Mouse (Mus musculus): ENCODE data around the gene Epn1. TPM values are rescaled to one million over a fixed set of nuclear protein-coding genes. Genes with fewer than 3 reads are reported as not detected.

Gene Epn1
- polyA plus RNA-seq (2014; fragmentation: Nextera tagmentation; extraction: Ambion mirVana) = 54.2 and 55.3 TPM in 2 replicates

- WGBS = under 1% methylated on average over 73 of the region's 81 CpGs
- H3K36me3 ChIP-seq (ENCODE audit: control insufficient read depth, insufficient read depth, low read length) = peaks cover 12% of the 10 kb centered on the region
Measured at GRCm38 (mm10) chr7:5080010-5080751, at the start of gene Epn1. Gene Epn1 (plus strand): TSS chr7:5080235.

GRCm38 (mm10) chr7:5030554-5031275 is 49.3 kb upstream of the Epn1 start:
- ATAC-seq (ENCODE audit: low FRiP score) (0 out of 2 replicates have a peak, but pooled peaks have one; percentile 10), DNase-seq (ENCODE audit: low spot score) (no peak)
- no peak overlapping the region for H3K4me3 ChIP-seq (ENCODE audit: low read depth, low read length)
- no peak overlapping the region for H3K9ac ChIP-seq (ENCODE audit: low read depth, low read length)
- H3K36me3 ChIP-seq (ENCODE audit: control insufficient read depth, insufficient read depth, low read length) = peaks cover 50% of the 10 kb centered on the region
- no peaks in the 10 kb centered on the region for H3K4me1 ChIP-seq (replicated peaks; ENCODE audit: control insufficient read depth, insufficient read depth, low read length)
- peaks cover 13% of the 10 kb centered on the region for H3K9me3 ChIP-seq (ENCODE audit: control insufficient read depth, low read length)
- H3K4me2 ChIP-seq (replicated peaks; ENCODE audit: low read depth, low read length) = no peak overlapping the region
- WGBS = 82% methylated on average over 63 of the region's 63 CpGs
- H3K27me3 ChIP-seq (ENCODE audit: control insufficient read depth, insufficient read depth, low read length) = no peaks in the 10 kb centered on the region
- no peak overlapping the region for H3K27ac ChIP-seq (ENCODE audit: low read depth, low read length)

More at GRCm38 (mm10) chr7:5080010-5080751, at the start of gene Epn1:
- Histone ChIP-seq H3K4me1 (replicated peaks; ENCODE audit: control insufficient read depth, insufficient read depth, low read length) (no peaks in the 10 kb centered on the region), H3K4me2 (replicated peaks; ENCODE audit: low read depth, low read length) (peak within 1 kb of the TSS; percentile 84), H3K4me3 (ENCODE audit: low read depth, low read length) (peak within 1 kb of the TSS; percentile 99), H3K9me3 (ENCODE audit: control insufficient read depth, low read length) (no peaks in the 10 kb centered on the region), H3K27me3 (ENCODE audit: control insufficient read depth, insufficient read depth, low read length) (no peaks in the 10 kb centered on the region), H3K27ac (ENCODE audit: low read depth, low read length) (peak within 1 kb of the TSS; percentile 85), H3K9ac (ENCODE audit: low read depth, low read length) (peak within 1 kb of the TSS; percentile 97)
- ATAC-seq (ENCODE audit: low FRiP score) (peak; percentile 96), DNase-seq (ENCODE audit: low spot score) (peak; percentile 97)

- Histone ChIP-seq H3K9me3 (ENCODE audit: control insufficient read depth, low read length) (peaks cover 13% of the 10 kb centered on the region), H3K36me3 (ENCODE audit: control insufficient read depth, insufficient read depth, low read length) (peaks cover 50% of the 10 kb centered on the region), H3K4me1 (replicated peaks; ENCODE audit: control insufficient read depth, insufficient read depth, low read length) (no peaks in the 10 kb centered on the region), H3K27ac (ENCODE audit: low read depth, low read length) (no peak overlapping the region), H3K4me3 (ENCODE audit: low read depth, low read length) (no peak overlapping the region), H3K9ac (ENCODE audit: low read depth, low read length) (no peak overlapping the region), H3K4me2 (replicated peaks; ENCODE audit: low read depth, low read length) (no peak overlapping the region), H3K27me3 (ENCODE audit: control insufficient read depth, insufficient read depth, low read length) (no peaks in the 10 kb centered on the region)
- DNase-seq (ENCODE audit: low spot score) (no peak), ATAC-seq (ENCODE audit: low FRiP score) (no peak)
- WGBS = 75% methylated on average over 46 of the region's 46 CpGs
Measured at GRCm38 (mm10) chr7:5031496-5031895, 48.5 kb upstream of the Epn1 start.

GRCm38 (mm10) chr7:5033818-5034217 is 46.2 kb upstream of the Epn1 start, which contains the start of gene 4632433K11Rik:
Gene 4632433K11Rik (plus strand): TSS chr7:5034118.
- H3K36me3 ChIP-seq (ENCODE audit: control insufficient read depth, insufficient read depth, low read length) = peaks cover 48% of the 10 kb centered on the region
- no peaks in the 10 kb centered on the region for H3K27me3 ChIP-seq (ENCODE audit: control insufficient read depth, insufficient read depth, low read length)
- H3K9ac ChIP-seq (ENCODE audit: low read depth, low read length) = no peak within 1 kb of the TSS
- WGBS = 94% methylated on average over 3 of the region's 3 CpGs
- no peaks in the 10 kb centered on the region for H3K4me1 ChIP-seq (replicated peaks; ENCODE audit: control insufficient read depth, insufficient read depth, low read length)
- no peak within 1 kb of the TSS for H3K4me2 ChIP-seq (replicated peaks; ENCODE audit: low read depth, low read length)
- peaks cover 13% of the 10 kb centered on the region for H3K9me3 ChIP-seq (ENCODE audit: control insufficient read depth, low read length)
- ATAC-seq (ENCODE audit: low FRiP score) (no peak), DNase-seq (ENCODE audit: low spot score) (no peak)
- no peak within 1 kb of the TSS for H3K27ac ChIP-seq (ENCODE audit: low read depth, low read length)
- H3K4me3 ChIP-seq (ENCODE audit: low read depth, low read length) = no peak within 1 kb of the TSS

GRCm38 (mm10) chr7:5035628-5036027 is 44.4 kb upstream of the Epn1 start:
- WGBS = 97% methylated on average over 17 of the region's 17 CpGs
- ATAC-seq (ENCODE audit: low FRiP score) = no peak
- Histone ChIP-seq H3K36me3 (ENCODE audit: control insufficient read depth, insufficient read depth, low read length) (peaks cover 32% of the 10 kb centered on the region), H3K27me3 (ENCODE audit: control insufficient read depth, insufficient read depth, low read length) (no peaks in the 10 kb centered on the region), H3K27ac (ENCODE audit: low read depth, low read length) (no peak overlapping the region), H3K9me3 (ENCODE audit: control insufficient read depth, low read length) (peaks cover 3% of the 10 kb centered on the region), H3K4me1 (replicated peaks; ENCODE audit: control insufficient read depth, insufficient read depth, low read length) (no peaks in the 10 kb centered on the region), H3K4me2 (replicated peaks; ENCODE audit: low read depth, low read length) (no peak overlapping the region), H3K9ac (ENCODE audit: low read depth, low read length) (no peak overlapping the region), H3K4me3 (ENCODE audit: low read depth, low read length) (no peak overlapping the region)
- DNase-seq (ENCODE audit: low spot score) = no peak

GRCm38 (mm10) chr7:5036136-5036535 is 43.9 kb upstream of the Epn1 start:
- Histone ChIP-seq H3K9me3 (ENCODE audit: control insufficient read depth, low read length) (no peaks in the 10 kb centered on the region), H3K4me1 (replicated peaks; ENCODE audit: control insufficient read depth, insufficient read depth, low read length) (no peaks in the 10 kb centered on the region), H3K9ac (ENCODE audit: low read depth, low read length) (no peak overlapping the region), H3K27me3 (ENCODE audit: control insufficient read depth, insufficient read depth, low read length) (no peaks in the 10 kb centered on the region), H3K4me3 (ENCODE audit: low read depth, low read length) (no peak overlapping the region), H3K27ac (ENCODE audit: low read depth, low read length) (no peak overlapping the region), H3K4me2 (replicated peaks; ENCODE audit: low read depth, low read length) (no peak overlapping the region), H3K36me3 (ENCODE audit: control insufficient read depth, insufficient read depth, low read length) (peaks cover 27% of the 10 kb centered on the region)
- DNase-seq (ENCODE audit: low spot score) (no peak), ATAC-seq (ENCODE audit: low FRiP score) (no peak)
- WGBS = 93% methylated on average over 9 of the region's 9 CpGs

GRCm38 (mm10) chr7:5037026-5037425 is 43.0 kb upstream of the Epn1 start:
- no peak overlapping the region for H3K4me2 ChIP-seq (replicated peaks; ENCODE audit: low read depth, low read length)
- no peaks in the 10 kb centered on the region for H3K4me1 ChIP-seq (replicated peaks; ENCODE audit: control insufficient read depth, insufficient read depth, low read length)
- H3K27ac ChIP-seq (ENCODE audit: low read depth, low read length) = no peak overlapping the region
- H3K9me3 ChIP-seq (ENCODE audit: control insufficient read depth, low read length) = no peaks in the 10 kb centered on the region
- ATAC-seq (ENCODE audit: low FRiP score) (no peak), DNase-seq (ENCODE audit: low spot score) (no peak)
- H3K4me3 ChIP-seq (ENCODE audit: low read depth, low read length) = no peak overlapping the region
- H3K36me3 ChIP-seq (ENCODE audit: control insufficient read depth, insufficient read depth, low read length) = peaks cover 18% of the 10 kb centered on the region
- no peaks in the 10 kb centered on the region for H3K27me3 ChIP-seq (ENCODE audit: control insufficient read depth, insufficient read depth, low read length)
- no peak overlapping the region for H3K9ac ChIP-seq (ENCODE audit: low read depth, low read length)
- 90% methylated on average over 7 of the region's 7 CpGs for WGBS

- WGBS = 92% methylated on average over 8 of the region's 8 CpGs
Measured at GRCm38 (mm10) chr7:5037467-5037866, 42.6 kb upstream of the Epn1 start.

More at GRCm38 (mm10) chr7:5037467-5037866, 42.6 kb upstream of the Epn1 start:
- Histone ChIP-seq H3K9me3 (ENCODE audit: control insufficient read depth, low read length) (no peaks in the 10 kb centered on the region), H3K4me2 (replicated peaks; ENCODE audit: low read depth, low read length) (peak overlapping the region; percentile 47), H3K36me3 (ENCODE audit: control insufficient read depth, insufficient read depth, low read length) (peaks cover 14% of the 10 kb centered on the region), H3K4me3 (ENCODE audit: low read depth, low read length) (peak overlapping the region; percentile 66; the same call in 1 of the 2 replicates), H3K27ac (ENCODE audit: low read depth, low read length) (peak overlapping the region; percentile 96; the same call in 1 of the 2 replicates), H3K27me3 (ENCODE audit: control insufficient read depth, insufficient read depth, low read length) (no peaks in the 10 kb centered on the region), H3K9ac (ENCODE audit: low read depth, low read length) (peak overlapping the region; percentile 85; the same call in 1 of the 2 replicates), H3K4me1 (replicated peaks; ENCODE audit: control insufficient read depth, insufficient read depth, low read length) (no peaks in the 10 kb centered on the region)
- DNase-seq (ENCODE audit: low spot score) (no peak), ATAC-seq (ENCODE audit: low FRiP score) (no peak)
